Mouse (Mus musculus) liver, embryonic 12.5 days (tissue): ENCODE results near the gene Vav2. TPM values are rescaled to one million over a fixed set of nuclear protein-coding genes. Genes with fewer than 3 reads are reported as not detected.
A peak's percentile ranks its signal among the peaks of the same experiment; 100 is the strongest.

Experiments
- ATAC-seq: fragments of 200-750 bp; cut with Nextera tagmentation; 2 replicates; pipeline ENCODE4 v1.8.0; 2017; ENCODE audit warnings: moderate number of reproducible peaks, mild to moderate bottlenecking, moderate library complexity
- H3K27ac ChIP-seq: fragments of 300-500 bp; sonication (generic); 2 replicates; pipeline ENCODE4 v1.5.1; 2016; ENCODE audit warnings: mild to moderate bottlenecking
- H3K27me3 ChIP-seq: fragments of 300-500 bp; sonication (generic); replicated peaks from 2 replicates; pipeline ENCODE4 v1.6.1; 2016; ENCODE audit warnings: mild to moderate bottlenecking, moderate library complexity
- H3K36me3 ChIP-seq: fragments of 300-500 bp; sonication (generic); 2 replicates; pipeline ENCODE4 v1.6.1; 2016; ENCODE audit warnings: mild to moderate bottlenecking, moderate library complexity
- H3K4me1 ChIP-seq: fragments of 300-500 bp; sonication (generic); 2 replicates; pipeline ENCODE4 v1.6.1; 2016
- H3K4me2 ChIP-seq: fragments of 300-500 bp; sonication (generic); 2 replicates; pipeline ENCODE4 v1.6.1; 2016; ENCODE audit warnings: mild to moderate bottlenecking, moderate library complexity
- H3K4me3 ChIP-seq: fragments of 300-500 bp; sonication (generic); 2 replicates; pipeline ENCODE4 v1.5.1; 2016; ENCODE audit warnings: mild to moderate bottlenecking, moderate library complexity
- H3K9ac ChIP-seq: fragments of 300-500 bp; sonication (generic); 2 replicates; pipeline ENCODE4 v1.6.1; 2016; ENCODE audit warnings: mild to moderate bottlenecking, moderate library complexity
- H3K9me3 ChIP-seq: fragments of 300-500 bp; sonication (generic); replicated peaks from 2 replicates; pipeline ENCODE4 v1.6.1; 2016; ENCODE audit warnings: mild to moderate bottlenecking, moderate library complexity
- WGBS: fragments of 180-500 bp; shearing (Covaris S2); methylation state at CpG from one replicate; pipeline ENCODE4 v1.1.7; 2016; ENCODE audit not compliant: insufficient replicate concordance; 5-methylcytosine and 5-hydroxymethylcytosine counted together
- polyA plus RNA-seq: library from polyadenylated mRNA; unstranded; fragments of >200 nt; fragmentation: Nextera tagmentation; extraction: Ambion mirVana; gene quantifications from 2 replicates; pipeline ENCODE4 v1.2.1, GENCODE M21; 2016

The Vav2 gene
- polyA plus RNA-seq, 1 experiment from 2014 or later: 5.8 TPM

GRCm38 (mm10) chr2:27350371-27350770 is 76.5 kb downstream of the Vav2 start:
- ATAC-seq: no peak
- no peak overlapping the region for H3K4me3 ChIP-seq
- H3K27me3 ChIP-seq: no peaks in the 10 kb centered on the region
- peaks cover 17% of the 10 kb centered on the region for H3K36me3 ChIP-seq
- no peak overlapping the region for H3K4me2 ChIP-seq
- peaks cover 15% of the 10 kb centered on the region; the same call in 1 of the 2 replicates for H3K4me1 ChIP-seq
- WGBS: 55% methylated on average over 5 of the region's 5 CpGs
- H3K9ac ChIP-seq: no peak overlapping the region
- no peak overlapping the region for H3K27ac ChIP-seq
- no peaks in the 10 kb centered on the region for H3K9me3 ChIP-seq

GRCm38 (mm10) chr2:27343984-27344453 is 82.8 kb downstream of the Vav2 start:
- H3K27ac ChIP-seq: no peak overlapping the region; the same call in 1 of the 2 replicates
- WGBS: 27% methylated on average over 12 of the region's 12 CpGs
- H3K4me1 ChIP-seq: peaks cover 31% of the 10 kb centered on the region
- H3K4me3 ChIP-seq: no peak overlapping the region
- H3K27me3 ChIP-seq: no peaks in the 10 kb centered on the region
- H3K4me2 ChIP-seq: peak overlapping the region; percentile 55
- no peak overlapping the region for H3K9ac ChIP-seq
- ATAC-seq: peak; percentile 75
- H3K9me3 ChIP-seq: no peaks in the 10 kb centered on the region
- H3K36me3 ChIP-seq: no peaks in the 10 kb centered on the region

GRCm38 (mm10) chr2:27340682-27341081 is 86.2 kb downstream of the Vav2 start:
- ATAC-seq: no peak
- Histone ChIP-seq H3K9me3 (no peaks in the 10 kb centered on the region), H3K4me3 (no peak overlapping the region), H3K4me1 (peaks cover 44% of the 10 kb centered on the region), H3K27me3 (no peaks in the 10 kb centered on the region), H3K36me3 (peaks cover 5% of the 10 kb centered on the region; the same call in 1 of the 2 replicates), H3K27ac (no peak overlapping the region), H3K4me2 (no peak overlapping the region), H3K9ac (no peak overlapping the region)
- 77% methylated on average over 6 of the region's 6 CpGs for WGBS

- 64% methylated on average over 8 of the region's 8 CpGs for WGBS
- no peak for ATAC-seq
- H3K9me3 ChIP-seq: no peaks in the 10 kb centered on the region
- H3K4me2 ChIP-seq: no peak overlapping the region
- H3K36me3 ChIP-seq: peaks cover 5% of the 10 kb centered on the region; the same call in 1 of the 2 replicates
- no peak overlapping the region for H3K27ac ChIP-seq
- H3K9ac ChIP-seq: no peak overlapping the region
- H3K4me1 ChIP-seq: peaks cover 29% of the 10 kb centered on the region
- no peaks in the 10 kb centered on the region for H3K27me3 ChIP-seq
- H3K4me3 ChIP-seq: no peak overlapping the region
These were observed 87.8 kb downstream of the Vav2 start for GRCm38 (mm10) chr2:27339051-27339450.

GRCm38 (mm10) chr2:27337261-27337660 is 89.6 kb downstream of the Vav2 start:
- ATAC-seq: no peak
- 60% methylated on average over 6 of the region's 6 CpGs for WGBS
- no peaks in the 10 kb centered on the region for H3K27me3 ChIP-seq

GRCm38 (mm10) chr2:27336600-27336999 is 90.2 kb downstream of the Vav2 start:
- 66% methylated on average over 9 of the region's 9 CpGs for WGBS

More at GRCm38 (mm10) chr2:27337261-27337660, 89.6 kb downstream of the Vav2 start:
- H3K9me3 ChIP-seq: no peaks in the 10 kb centered on the region
- H3K27ac ChIP-seq: no peak overlapping the region
- H3K4me3 ChIP-seq: no peak overlapping the region
- no peak overlapping the region for H3K4me2 ChIP-seq
- H3K9ac ChIP-seq: no peak overlapping the region
- peaks cover 5% of the 10 kb centered on the region; the same call in 1 of the 2 replicates for H3K36me3 ChIP-seq
- peaks cover 15% of the 10 kb centered on the region; the same call in 1 of the 2 replicates for H3K4me1 ChIP-seq

GRCm38 (mm10) chr2:27334816-27335215 is 92.0 kb downstream of the Vav2 start:
- H3K4me1 ChIP-seq: peaks cover 15% of the 10 kb centered on the region; the same call in 1 of the 2 replicates
- H3K4me2 ChIP-seq: no peak overlapping the region
- H3K27me3 ChIP-seq: no peaks in the 10 kb centered on the region
- H3K36me3 ChIP-seq: peaks cover 5% of the 10 kb centered on the region; the same call in 1 of the 2 replicates
- no peak for ATAC-seq
- WGBS: 86% methylated on average over 4 of the region's 4 CpGs
- H3K9me3 ChIP-seq: no peaks in the 10 kb centered on the region
- no peak overlapping the region for H3K4me3 ChIP-seq
- H3K27ac ChIP-seq: no peak overlapping the region
- H3K9ac ChIP-seq: no peak overlapping the region

More at GRCm38 (mm10) chr2:27336600-27336999, 90.2 kb downstream of the Vav2 start:
- Histone ChIP-seq H3K9ac (no peak overlapping the region), H3K27me3 (no peaks in the 10 kb centered on the region), H3K9me3 (no peaks in the 10 kb centered on the region), H3K36me3 (peaks cover 5% of the 10 kb centered on the region; the same call in 1 of the 2 replicates), H3K4me1 (peaks cover 15% of the 10 kb centered on the region; the same call in 1 of the 2 replicates), H3K4me2 (no peak overlapping the region), H3K27ac (no peak overlapping the region), H3K4me3 (no peak overlapping the region)
- ATAC-seq: no peak

GRCm38 (mm10) chr2:27331560-27331959 is 95.3 kb downstream of the Vav2 start:
- Histone ChIP-seq H3K9me3 (no peaks in the 10 kb centered on the region), H3K27ac (no peak overlapping the region), H3K27me3 (no peaks in the 10 kb centered on the region), H3K9ac (no peak overlapping the region), H3K4me3 (no peak overlapping the region), H3K4me1 (peaks cover 29% of the 10 kb centered on the region), H3K4me2 (no peak overlapping the region), H3K36me3 (peaks cover 5% of the 10 kb centered on the region; the same call in 1 of the 2 replicates)
- 59% methylated on average over 5 of the region's 5 CpGs for WGBS
- ATAC-seq: no peak

- Histone ChIP-seq H3K9ac (no peak overlapping the region), H3K9me3 (no peaks in the 10 kb centered on the region), H3K4me2 (no peak overlapping the region), H3K4me3 (no peak overlapping the region), H3K27me3 (no peaks in the 10 kb centered on the region), H3K36me3 (no peaks in the 10 kb centered on the region), H3K4me1 (peaks cover 40% of the 10 kb centered on the region), H3K27ac (no peak overlapping the region)
- 77% methylated on average over 8 of the region's 8 CpGs for WGBS
- no peak for ATAC-seq
These were observed 96.4 kb downstream of the Vav2 start for GRCm38 (mm10) chr2:27330446-27330845.

- Histone ChIP-seq H3K27ac (no peak overlapping the region), H3K36me3 (no peaks in the 10 kb centered on the region), H3K4me2 (no peak overlapping the region), H3K4me1 (peaks cover 49% of the 10 kb centered on the region), H3K27me3 (no peaks in the 10 kb centered on the region), H3K9ac (no peak overlapping the region), H3K9me3 (no peaks in the 10 kb centered on the region), H3K4me3 (no peak overlapping the region)
- 77% methylated on average over 10 of the region's 10 CpGs for WGBS
- no peak for ATAC-seq
These were observed 97.3 kb downstream of the Vav2 start for GRCm38 (mm10) chr2:27329386-27330060.

- H3K4me2 ChIP-seq: no peak overlapping the region
- ATAC-seq: no peak
- H3K4me1 ChIP-seq: peaks cover 57% of the 10 kb centered on the region
These were observed 98.2 kb downstream of the Vav2 start for GRCm38 (mm10) chr2:27328613-27329041.

GRCm38 (mm10) chr2:27327886-27328285 is 98.9 kb downstream of the Vav2 start:
- Histone ChIP-seq H3K36me3 (no peaks in the 10 kb centered on the region), H3K9me3 (no peaks in the 10 kb centered on the region), H3K4me2 (no peak overlapping the region), H3K27me3 (no peaks in the 10 kb centered on the region), H3K9ac (no peak overlapping the region), H3K4me3 (no peak overlapping the region), H3K27ac (peak overlapping the region; percentile 38; the same call in 1 of the 2 replicates), H3K4me1 (peaks cover 64% of the 10 kb centered on the region)
- no peak for ATAC-seq
- WGBS: 57% methylated on average over 4 of the region's 4 CpGs

More at GRCm38 (mm10) chr2:27328613-27329041, 98.2 kb downstream of the Vav2 start:
- H3K27ac ChIP-seq: no peak overlapping the region
- no peaks in the 10 kb centered on the region for H3K36me3 ChIP-seq
- no peaks in the 10 kb centered on the region for H3K9me3 ChIP-seq
- no peak overlapping the region for H3K9ac ChIP-seq
- no peak overlapping the region for H3K4me3 ChIP-seq
- H3K27me3 ChIP-seq: no peaks in the 10 kb centered on the region
